Mouse (Mus musculus) neural tube, embryonic 12.5 days (tissue): ENCODE data around the gene Zfc3h1. TPM values are rescaled to one million over a fixed set of nuclear protein-coding genes. Genes with fewer than 3 reads are reported as not detected.
A peak's percentile ranks its signal among the peaks of the same experiment; 100 is the strongest.

ENCODE experiments used
- ATAC-seq: fragments of 200-750 bp; cut with Nextera tagmentation; 2 replicates; pipeline ENCODE4 v1.8.0; 2017; ENCODE audit warnings: low read depth, mild to moderate bottlenecking, moderate TSS enrichment, moderate library complexity; ENCODE audit not compliant: low FRiP score
- H3K27ac ChIP-seq: fragments of 300-500 bp; sonication (generic); 2 replicates; pipeline ENCODE4 v1.5.1; 2016
- H3K27me3 ChIP-seq: fragments of 300-500 bp; sonication (generic); replicated peaks from 2 replicates; pipeline ENCODE4 v1.6.1; 2016; ENCODE audit warnings: mild to moderate bottlenecking
- H3K36me3 ChIP-seq: fragments of 300-500 bp; sonication (generic); 2 replicates; pipeline ENCODE4 v1.6.1; 2016; ENCODE audit warnings: mild to moderate bottlenecking
- H3K4me1 ChIP-seq: fragments of 300-500 bp; sonication (generic); 2 replicates; pipeline ENCODE4 v1.6.1; 2016
- H3K4me2 ChIP-seq: fragments of 300-500 bp; sonication (generic); replicated peaks from 2 replicates; pipeline ENCODE4 v1.6.1; 2016; ENCODE audit warnings: mild to moderate bottlenecking
- H3K4me3 ChIP-seq: fragments of 300-500 bp; sonication (generic); 2 replicates; pipeline ENCODE4 v1.5.1; 2016
- H3K9ac ChIP-seq: fragments of 300-500 bp; sonication (generic); 2 replicates; pipeline ENCODE4 v1.6.1; 2016; ENCODE audit warnings: mild to moderate bottlenecking
- H3K9me3 ChIP-seq: fragments of 300-500 bp; sonication (generic); 2 replicates; pipeline ENCODE4 v1.6.1; 2016; ENCODE audit warnings: mild to moderate bottlenecking
- WGBS: fragments of 180-500 bp; shearing (Covaris S2); methylation state at CpG from one replicate; pipeline ENCODE4 v1.1.7; 2016; 5-methylcytosine and 5-hydroxymethylcytosine counted together
- polyA plus RNA-seq: library from polyadenylated mRNA; unstranded; fragments of >200 nt; fragmentation: Nextera tagmentation; extraction: Ambion mirVana; gene quantifications from 2 replicates; pipeline ENCODE4 v1.2.1, GENCODE M21; 2016

Zfc3h1 gene
- polyA plus RNA-seq, 1 experiment from 2014 or later, result 27.5 TPM

GRCm38 (mm10) chr10:115467985-115468384 lies 83.2 kb downstream of the Zfc3h1 start:
- no peak for ATAC-seq
- Histone ChIP-seq H3K36me3 (no peaks in the 10 kb centered on the region), H3K27me3 (no peaks in the 10 kb centered on the region), H3K9me3 (no peaks in the 10 kb centered on the region), H3K4me1 (no peaks in the 10 kb centered on the region; the same call in 1 of the 2 replicates), H3K4me3 (no peak overlapping the region), H3K27ac (no peak overlapping the region), H3K9ac (no peak overlapping the region), H3K4me2 (no peak overlapping the region)
- 90% methylated on average over 8 of the region's 8 CpGs for WGBS

- Histone ChIP-seq H3K27me3 (no peaks in the 10 kb centered on the region), H3K9ac (no peak overlapping the region), H3K4me1 (no peaks in the 10 kb centered on the region; the same call in 1 of the 2 replicates), H3K4me3 (no peak overlapping the region), H3K36me3 (no peaks in the 10 kb centered on the region), H3K27ac (no peak overlapping the region), H3K9me3 (no peaks in the 10 kb centered on the region), H3K4me2 (no peak overlapping the region)
- peak; percentile 55 for ATAC-seq
- 30% methylated on average over 7 of the region's 7 CpGs for WGBS
Measured at GRCm38 (mm10) chr10:115468632-115469031, 83.9 kb downstream of the Zfc3h1 start.

- no peak overlapping the region for H3K9ac ChIP-seq
- H3K36me3 ChIP-seq, result no peaks in the 10 kb centered on the region
- no peaks in the 10 kb centered on the region; the same call in 1 of the 2 replicates for H3K4me1 ChIP-seq
- no peaks in the 10 kb centered on the region for H3K9me3 ChIP-seq
- no peak overlapping the region for H3K27ac ChIP-seq
- peak; percentile 84 for ATAC-seq
- no peak overlapping the region for H3K4me3 ChIP-seq
- H3K4me2 ChIP-seq, result no peak overlapping the region
- no peaks in the 10 kb centered on the region for H3K27me3 ChIP-seq
- WGBS, result 8% methylated on average over 7 of the region's 7 CpGs
Measured at GRCm38 (mm10) chr10:115469040-115469439, 84.3 kb downstream of the Zfc3h1 start.

- no peak overlapping the region for H3K9ac ChIP-seq
- 41% methylated on average over 17 of the region's 17 CpGs for WGBS
- no peaks in the 10 kb centered on the region for H3K27me3 ChIP-seq
- no peaks in the 10 kb centered on the region; the same call in 1 of the 2 replicates for H3K4me1 ChIP-seq
- H3K4me3 ChIP-seq, result peak overlapping the region; percentile 23
- no peaks in the 10 kb centered on the region for H3K36me3 ChIP-seq
- peak overlapping the region; percentile 47 for H3K4me2 ChIP-seq
- peak overlapping the region; percentile 20; the same call in 1 of the 2 replicates for H3K27ac ChIP-seq
- no peak; the same call in 1 of the 2 replicates for ATAC-seq
- no peaks in the 10 kb centered on the region for H3K9me3 ChIP-seq
Measured at GRCm38 (mm10) chr10:115470621-115471334, 86.0 kb downstream of the Zfc3h1 start.

GRCm38 (mm10) chr10:115473213-115473961 lies 88.6 kb downstream of the Zfc3h1 start:
- 67% methylated on average over 6 of the region's 6 CpGs for WGBS
- Histone ChIP-seq H3K36me3 (no peaks in the 10 kb centered on the region), H3K27me3 (no peaks in the 10 kb centered on the region)

GRCm38 (mm10) chr10:115475000-115475550 lies 90.3 kb downstream of the Zfc3h1 start:
- Histone ChIP-seq H3K27me3 (no peaks in the 10 kb centered on the region), H3K4me3 (no peak overlapping the region), H3K27ac (no peak overlapping the region), H3K4me1 (peaks cover 8% of the 10 kb centered on the region), H3K36me3 (no peaks in the 10 kb centered on the region), H3K4me2 (no peak overlapping the region), H3K9ac (no peak overlapping the region), H3K9me3 (no peaks in the 10 kb centered on the region)
- no peak for ATAC-seq
- WGBS, result 57% methylated on average over 7 of the region's 7 CpGs

More at GRCm38 (mm10) chr10:115473213-115473961, 88.6 kb downstream of the Zfc3h1 start:
- Histone ChIP-seq H3K4me1 (peaks cover 2% of the 10 kb centered on the region), H3K27ac (no peak overlapping the region), H3K4me3 (no peak overlapping the region), H3K9me3 (no peaks in the 10 kb centered on the region), H3K4me2 (no peak overlapping the region), H3K9ac (no peak overlapping the region)
- ATAC-seq, result no peak

GRCm38 (mm10) chr10:115476506-115476905 lies 91.7 kb downstream of the Zfc3h1 start:
- Histone ChIP-seq H3K27me3 (no peaks in the 10 kb centered on the region), H3K9me3 (no peaks in the 10 kb centered on the region), H3K27ac (no peak overlapping the region), H3K4me1 (peaks cover 8% of the 10 kb centered on the region), H3K9ac (no peak overlapping the region), H3K4me3 (no peak overlapping the region), H3K36me3 (no peaks in the 10 kb centered on the region), H3K4me2 (no peak overlapping the region)
- 91% methylated on average over 9 of the region's 9 CpGs for WGBS
- no peak for ATAC-seq

GRCm38 (mm10) chr10:115478441-115479141 lies 93.8 kb downstream of the Zfc3h1 start:
- WGBS, result 15% methylated on average over 20 of the region's 20 CpGs
- Histone ChIP-seq H3K4me3 (peak overlapping the region; percentile 5; the same call in 1 of the 2 replicates), H3K9me3 (no peaks in the 10 kb centered on the region), H3K36me3 (no peaks in the 10 kb centered on the region), H3K27ac (no peak overlapping the region), H3K27me3 (no peaks in the 10 kb centered on the region), H3K9ac (no peak overlapping the region; the same call in 1 of the 2 replicates), H3K4me2 (peak overlapping the region; percentile 53), H3K4me1 (peaks cover 8% of the 10 kb centered on the region)
- peak; percentile 76 for ATAC-seq

Other genes with a start within 250 kb of the Zfc3h1 start
- 0.20 and 0.22 TPM in 2 replicates for gene Tph2, start 199.9 kb upstream of the Zfc3h1 start, polyA plus RNA-seq
- gene Tbc1d15, start 133.5 kb upstream of the Zfc3h1 start, polyA plus RNA-seq, result 40.9 and 49.5 TPM in 2 replicates
- 15.0 and 15.9 TPM in 2 replicates for gene Rab21, start 69.4 kb upstream of the Zfc3h1 start, polyA plus RNA-seq
- gene Tmem19, start 22.5 kb upstream of the Zfc3h1 start, polyA plus RNA-seq, result 42.5 and 43.8 TPM in 2 replicates
- gene Thap2, start 516 bp upstream of the Zfc3h1 start, polyA plus RNA-seq, result 34.0 and 35.3 TPM in 2 replicates
- gene A930009A15Rik, start 185.0 kb downstream of the Zfc3h1 start, polyA plus RNA-seq, result 0.25 and 0.95 TPM in 2 replicates
- 4.8 and 5.8 TPM in 2 replicates for gene Lgr5, start 202.8 kb downstream of the Zfc3h1 start, polyA plus RNA-seq